Comparison of ENCODE assay signal across 9 mouse cellular contexts in genomic region chr9:44655098-44656066, GRCm38 (mm10). TPM values are rescaled to one million over a fixed set of nuclear protein-coding genes. Genes with fewer than 3 reads are reported as not detected.
DNase-seq lines count a peak whose midpoint lies in the region; ATAC-seq lines count a peak whose summit lies in the region.
"Had no signal": no experiment of that assay in that cellular context is flagged by ENCODE, and none has a peak within 500 bp of the region (broad histone marks: within the 10 kb centered on the region; RNA-seq: fewer than 3 reads in every experiment).

No protein-coding gene starts in this region.

- H3K36me3 ChIP-seq in intestine, embryonic 14.5 days (ENCODE audit: control insufficient read depth, insufficient read depth, low read length): no peaks in the 10 kb centered on the region
- no peaks in the 10 kb centered on the region for H3K36me3 ChIP-seq in limb, embryonic 10.5 days
- no peaks in the 10 kb centered on the region for H3K36me3 ChIP-seq in midbrain, embryonic 11.5 days (ENCODE audit: control insufficient read depth, insufficient read depth, low read length)

- WGBS in intestine, embryonic 14.5 days: 18% methylated on average over 26 of the region's 26 CpGs
- WGBS in limb, embryonic 10.5 days: 33% methylated on average over 26 of the region's 26 CpGs
- 32% methylated on average over 26 of the region's 26 CpGs for WGBS in midbrain, embryonic 11.5 days

- peak; percentile 87 for DNase-seq in 416B (ENCODE audit: low read depth)
- DNase-seq in T-cell, adult 2 months (ENCODE audit: low spot score): peak; percentile 54
- peak; percentile 92 for DNase-seq in embryo, embryonic 10 days (ENCODE audit: low spot score)
- peak; percentile 45 for DNase-seq in gastrocnemius, postnatal 25 days
- DNase-seq in intestine, embryonic 14.5 days (ENCODE audit: low spot score): peak; percentile 78
- peak; percentile 66 for DNase-seq in limb, embryonic 10.5 days (ENCODE audit: low spot score)
- DNase-seq in midbrain, embryonic 11.5 days (ENCODE audit: low spot score, missing footprints): peak; percentile 96
- DNase-seq in spleen, postnatal 36 days (ENCODE audit: low spot score in 2 of 2): peak; percentile 74 to 82

- H3K27ac ChIP-seq in intestine, embryonic 14.5 days (ENCODE audit: low read depth): no peak overlapping the region
- H3K27ac ChIP-seq in limb, embryonic 10.5 days: 0 out of 2 replicates have a peak overlapping the region, but pooled peaks have one; percentile 34
- H3K27ac ChIP-seq in midbrain, embryonic 11.5 days (ENCODE audit: low read depth, low read length): no peak overlapping the region

- H3K27me3 ChIP-seq in intestine, embryonic 14.5 days (replicated peaks; ENCODE audit: control insufficient read depth, insufficient read depth, low read length): no peaks in the 10 kb centered on the region
- no peaks in the 10 kb centered on the region for H3K27me3 ChIP-seq in limb, embryonic 10.5 days (ENCODE audit: low read depth, poor library complexity, severe bottlenecking)
- H3K27me3 ChIP-seq in midbrain, embryonic 11.5 days (ENCODE audit: control insufficient read depth, insufficient read depth, low read length): no peaks in the 10 kb centered on the region

- peak overlapping the region; percentile 22; the same call in 1 of the 2 replicates for H3K4me3 ChIP-seq in intestine, embryonic 14.5 days (ENCODE audit: low read depth, low read length)
- peak overlapping the region; percentile 35 for H3K4me3 ChIP-seq in limb, embryonic 10.5 days
- H3K4me3 ChIP-seq in midbrain, embryonic 11.5 days (ENCODE audit: low read depth, low read length): no peak overlapping the region

- peak overlapping the region; percentile 54 for H3K4me2 ChIP-seq in intestine, embryonic 14.5 days (ENCODE audit: low read length)
- peak overlapping the region; percentile 34; the same call in 1 of the 2 replicates for H3K4me2 ChIP-seq in midbrain, embryonic 11.5 days

- peaks cover 6% of the 10 kb centered on the region; the same call in 1 of the 2 replicates for H3K4me1 ChIP-seq in intestine, embryonic 14.5 days (replicated peaks; ENCODE audit: control insufficient read depth, insufficient read depth, low read length)
- H3K4me1 ChIP-seq in limb, embryonic 10.5 days: peaks cover 7% of the 10 kb centered on the region; the same call in 1 of the 2 replicates
- H3K4me1 ChIP-seq in midbrain, embryonic 11.5 days (ENCODE audit: control insufficient read depth, insufficient read depth, low read length): 0 out of 2 replicates have a peak, but pooled peaks cover 2% of the 10 kb centered on the region

- no peaks in the 10 kb centered on the region for H3K9me3 ChIP-seq in intestine, embryonic 14.5 days (ENCODE audit: control insufficient read depth, low read length)
- H3K9me3 ChIP-seq in limb, embryonic 10.5 days (replicated peaks): no peaks in the 10 kb centered on the region
- H3K9me3 ChIP-seq in midbrain, embryonic 11.5 days (ENCODE audit: control insufficient read depth, low read length): no peaks in the 10 kb centered on the region

- peak; percentile 66 for ATAC-seq in intestine, embryonic 14.5 days (replicated peaks; ENCODE audit: low FRiP score, low TSS enrichment, low read depth)
- no peak for ATAC-seq in midbrain, embryonic 11.5 days (ENCODE audit: low FRiP score)

- H3K9ac ChIP-seq in intestine, embryonic 14.5 days (ENCODE audit: low read length): 0 out of 2 replicates have a peak overlapping the region, but pooled peaks have one; percentile 20
- H3K9ac ChIP-seq in midbrain, embryonic 11.5 days (ENCODE audit: low read length): no peak overlapping the region

RNA-seq across cellular contexts. Expression of gene Treh, which starts 17.7 kb away (rescaled TPM):
- total RNA-seq in gastrocnemius, postnatal 25 days (2021): not detected
- not detected in 2 replicates for polyA plus RNA-seq in intestine, embryonic 14.5 days (2014; fragmentation: Nextera tagmentation; extraction: Ambion mirVana)
- polyA plus RNA-seq in limb, embryonic 10.5 days (2016; fragmentation: Nextera tagmentation; extraction: Ambion mirVana): not detected in 2 replicates
- not detected in 2 replicates for polyA plus RNA-seq in midbrain, embryonic 11.5 days (2014; fragmentation: Nextera tagmentation; extraction: Ambion mirVana)
- total RNA-seq: gastrocnemius, postnatal 4 days had no signal

RNA-seq across cellular contexts. Expression of gene Ddx6, which starts 50.7 kb away (rescaled TPM):
- 10 to 100 TPM; 55.1 to 59.4 TPM for total RNA-seq in gastrocnemius, postnatal 25 days (2021)
- polyA plus RNA-seq in intestine, embryonic 14.5 days (2014; fragmentation: Nextera tagmentation; extraction: Ambion mirVana): 17.6 and 17.8 TPM in 2 replicates
- 17.2 and 23.3 TPM in 2 replicates for polyA plus RNA-seq in limb, embryonic 10.5 days (2016; fragmentation: Nextera tagmentation; extraction: Ambion mirVana)
- 11.9 and 13.8 TPM in 2 replicates for polyA plus RNA-seq in midbrain, embryonic 11.5 days (2014; fragmentation: Nextera tagmentation; extraction: Ambion mirVana)

Comparison
In these comparisons a context has a peak if more than half of its experiments do, and no peak if none do; other contexts are left out.
1. DNase-seq: peak in every context shown above with its lines; median percentile 96 in midbrain, embryonic 11.5 days; 92 in embryo, embryonic 10 days; 87 in 416B; 78 in intestine, embryonic 14.5 days; 78 in spleen, postnatal 36 days; 66 in limb, embryonic 10.5 days; 54 in T-cell, adult 2 months; 45 in gastrocnemius, postnatal 25 days.